Mouse (Mus musculus) embryo, embryonic 11.5 days (tissue): ENCODE results near the gene Dhx34.

Experiments used
- DNase-seq: peaks from one replicate; pipeline ENCODE4 v3.0.0-alpha.2; 2012; ENCODE audit warnings: low read depth, low spot score

The Dhx34 gene

GRCm38 (mm10) chr7:16210862-16211365 is 10.9 kb downstream of the Dhx34 start:
- DNase-seq, result no peak

DNA sequence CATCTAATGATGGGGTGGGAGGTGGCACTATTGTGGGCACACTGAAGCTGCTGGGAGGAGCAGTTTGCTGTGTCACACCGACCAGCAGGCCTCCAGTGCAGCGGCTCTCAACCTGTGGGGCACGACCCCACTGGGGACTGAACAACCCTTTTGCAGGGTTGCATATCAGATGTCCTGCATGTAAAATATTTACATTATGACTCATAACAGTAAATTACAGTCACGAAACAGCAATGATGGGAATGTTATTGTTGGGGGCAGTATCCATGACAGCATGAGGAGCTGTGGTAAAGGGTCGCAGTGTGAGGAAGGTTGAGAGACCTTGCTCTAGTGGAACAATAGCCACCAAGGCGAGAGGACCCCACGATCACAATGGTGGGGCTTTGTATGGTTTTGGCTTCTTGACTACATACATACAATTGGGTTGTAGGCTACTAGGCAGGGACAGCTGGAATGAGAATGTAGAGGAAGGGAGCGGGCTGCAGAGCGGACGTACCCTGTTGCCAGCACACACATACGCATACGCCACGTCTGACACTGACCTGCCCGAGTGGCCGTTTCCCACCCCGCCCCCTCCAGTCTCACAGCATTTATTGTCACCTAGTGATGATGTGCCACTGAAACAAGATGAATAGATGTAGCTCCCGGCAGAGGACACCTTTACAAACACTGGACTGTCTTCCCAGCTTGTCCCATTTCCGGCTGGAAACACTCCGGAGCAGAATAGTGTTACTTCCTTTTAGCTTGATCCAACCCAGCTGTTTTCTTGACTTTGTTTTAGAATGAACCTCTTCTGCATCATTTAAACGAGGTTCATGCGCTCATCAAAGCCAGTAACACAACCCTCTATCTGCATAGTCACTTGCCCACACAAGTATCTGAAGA is 12.8 kb downstream of the Dhx34 start:
- DNase-seq, result no peak

DNA sequence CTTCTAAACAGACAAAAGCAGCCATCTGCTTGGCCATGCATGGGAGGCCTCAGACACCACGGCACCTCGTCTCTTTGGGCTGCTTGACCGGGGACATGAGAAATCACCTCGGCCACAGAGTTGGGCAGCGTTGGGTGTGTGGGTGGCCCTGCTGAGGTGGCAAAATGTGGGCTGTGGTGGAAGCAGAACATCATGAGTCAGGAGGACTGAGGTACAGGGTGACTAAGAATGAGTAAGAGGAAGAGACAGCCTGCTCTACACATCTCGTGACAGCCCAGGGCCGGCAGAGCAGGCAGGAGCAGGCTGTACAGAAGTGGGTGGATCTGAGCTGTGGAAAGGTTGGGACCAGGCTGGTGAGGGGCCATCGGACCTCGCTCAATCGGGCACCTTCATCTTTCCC is 14.3 kb downstream of the Dhx34 start:
- DNase-seq, result no peak

DNA sequence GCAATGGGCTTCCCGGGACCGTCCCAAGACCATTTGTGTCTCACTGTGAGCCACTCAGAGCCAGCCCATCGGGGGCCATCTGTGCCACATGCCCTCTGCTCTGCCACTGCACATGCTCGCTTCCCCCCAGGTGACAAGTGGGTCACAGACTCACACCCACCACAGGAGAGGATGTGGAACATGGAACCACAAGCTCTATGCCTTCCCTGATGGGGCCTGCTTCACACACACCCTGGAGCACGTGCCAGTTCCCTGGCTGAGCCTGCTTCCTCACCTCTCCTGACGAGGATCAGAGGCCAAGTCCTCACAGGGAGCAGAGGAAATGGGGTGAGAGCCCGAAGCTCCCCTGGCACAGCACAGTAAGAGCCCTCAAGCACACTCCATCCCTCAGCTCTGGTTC is 14.8 kb downstream of the Dhx34 start:
- no peak for DNase-seq

DNA sequence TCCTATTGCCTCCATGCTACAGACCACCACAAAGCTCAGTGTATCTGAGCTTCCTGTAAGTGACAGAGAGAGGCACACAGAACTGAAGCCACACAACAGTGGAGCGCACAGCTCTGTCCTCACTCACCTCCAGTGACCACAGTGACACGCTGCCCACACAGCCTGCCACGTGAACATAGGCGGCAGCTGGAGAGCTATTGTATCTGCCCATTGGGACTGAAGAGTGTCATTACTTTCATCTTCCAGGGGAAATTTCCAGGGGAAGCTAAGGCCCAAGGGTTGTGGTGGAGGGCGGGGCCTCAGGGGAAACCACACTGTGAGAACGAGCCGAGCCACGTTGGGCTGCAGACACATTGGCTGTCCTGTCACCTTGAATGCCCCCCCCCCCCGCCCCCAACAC is 17.0 kb downstream of the Dhx34 start:
- no peak for DNase-seq

DNA sequence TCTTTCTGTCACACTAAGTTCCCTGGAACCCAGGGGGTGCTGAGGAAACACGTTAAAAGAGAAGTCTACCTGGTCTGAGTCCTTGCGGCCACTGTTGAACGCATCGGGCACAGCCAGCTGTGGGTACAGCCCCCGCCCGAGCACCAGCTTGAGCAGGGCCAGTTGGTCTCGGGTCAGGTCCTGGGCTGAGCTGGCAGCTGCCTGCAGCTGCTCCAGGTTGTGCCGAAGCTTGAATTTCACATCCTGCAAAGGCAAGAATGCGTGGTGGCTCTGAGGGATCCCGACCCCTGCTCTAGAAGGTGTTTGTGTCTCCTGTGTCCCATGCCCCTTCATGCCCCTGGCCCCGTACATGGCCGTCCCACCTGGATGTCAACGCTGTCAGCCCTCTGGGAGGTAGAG is 18.3 kb downstream of the Dhx34 start:
- no peak for DNase-seq

- no peak for DNase-seq
Measured at GRCm38 (mm10) chr7:16202756-16203504, 18.9 kb downstream of the Dhx34 start.

DNA sequence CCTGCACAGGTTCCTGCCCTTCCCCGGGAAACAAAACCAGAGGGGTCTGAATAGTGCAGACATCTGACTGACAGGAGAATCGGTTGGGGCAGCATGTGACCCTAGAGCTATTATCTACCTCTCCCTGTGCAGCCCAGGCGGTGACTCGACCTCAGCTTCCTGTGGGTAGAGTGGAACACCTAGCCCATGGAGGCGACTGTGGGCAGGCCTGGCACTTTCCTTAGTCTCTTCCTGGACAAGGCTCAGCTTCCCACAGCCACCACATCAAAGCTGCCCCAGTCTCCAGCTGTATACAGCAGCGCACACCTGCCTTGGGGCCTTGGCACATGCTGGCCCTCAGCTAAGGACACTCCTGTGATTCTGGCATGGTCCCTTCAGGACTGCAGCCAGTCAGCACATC is 20.7 kb downstream of the Dhx34 start:
- no peak for DNase-seq

DNA sequence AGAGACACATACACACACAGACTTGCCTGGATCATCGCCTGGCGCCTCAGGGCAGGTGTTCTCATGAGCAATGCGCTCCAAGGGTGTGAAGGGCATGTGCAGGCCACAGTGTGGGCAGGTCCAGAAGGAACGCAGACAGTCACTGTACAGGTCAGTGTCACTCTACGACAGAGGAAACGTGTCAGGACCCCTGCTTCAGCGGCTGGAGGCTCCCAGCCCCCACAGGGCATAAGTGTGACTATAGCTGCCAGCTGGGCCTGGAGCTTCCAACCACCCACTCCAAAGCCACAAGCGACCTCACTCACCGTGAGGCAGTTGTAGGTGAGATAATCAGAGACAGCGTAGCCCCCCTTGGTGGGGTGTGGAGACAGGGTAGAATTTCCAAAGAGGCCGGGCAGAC is 23.3 kb downstream of the Dhx34 start:
- DNase-seq, result no peak

GRCm38 (mm10) chr7:16197166-16197565 is 24.7 kb downstream of the Dhx34 start:
- DNase-seq, result no peak

GRCm38 (mm10) chr7:16196616-16197015 is 25.2 kb downstream of the Dhx34 start:
- no peak for DNase-seq

DNA sequence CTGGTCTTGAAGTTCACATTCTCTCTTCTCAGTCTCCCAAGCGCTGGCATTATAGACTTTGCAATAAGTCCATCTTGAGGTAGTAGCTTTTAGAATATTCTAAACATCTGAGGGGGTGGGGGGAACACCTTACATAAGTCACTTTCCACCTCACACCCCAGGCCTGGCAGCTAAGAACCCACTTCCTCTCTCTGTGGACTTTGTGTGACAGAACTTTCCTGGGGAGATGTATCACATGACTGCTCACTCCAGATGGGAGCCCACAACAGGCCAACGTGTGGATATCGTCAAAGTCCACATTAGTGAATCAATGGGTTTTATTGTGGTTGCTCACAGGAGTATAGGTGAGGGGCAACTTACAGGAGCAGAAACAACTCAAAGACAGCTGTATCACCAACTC is 28.1 kb downstream of the Dhx34 start:
- no peak for DNase-seq

DNA sequence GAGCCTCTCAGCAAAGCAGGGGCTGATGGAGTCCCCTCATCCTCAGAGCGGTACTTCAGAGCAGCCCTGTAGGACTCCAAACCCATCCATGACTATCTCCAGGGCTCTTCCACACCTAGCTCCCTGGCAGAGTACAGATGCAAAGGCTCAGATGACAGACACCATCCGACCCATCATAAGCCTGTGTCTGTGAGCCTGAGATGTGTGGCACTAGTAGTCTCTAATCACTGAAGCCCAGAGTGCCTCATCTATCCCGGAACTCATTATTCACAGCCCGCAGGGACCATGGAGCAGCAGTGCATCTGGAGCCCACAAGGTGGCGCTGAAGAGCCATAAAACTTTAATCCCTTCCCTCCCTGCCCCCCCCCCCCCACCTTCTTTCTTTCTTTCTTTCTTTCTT is 29.5 kb downstream of the Dhx34 start:
- no peak for DNase-seq

DNA sequence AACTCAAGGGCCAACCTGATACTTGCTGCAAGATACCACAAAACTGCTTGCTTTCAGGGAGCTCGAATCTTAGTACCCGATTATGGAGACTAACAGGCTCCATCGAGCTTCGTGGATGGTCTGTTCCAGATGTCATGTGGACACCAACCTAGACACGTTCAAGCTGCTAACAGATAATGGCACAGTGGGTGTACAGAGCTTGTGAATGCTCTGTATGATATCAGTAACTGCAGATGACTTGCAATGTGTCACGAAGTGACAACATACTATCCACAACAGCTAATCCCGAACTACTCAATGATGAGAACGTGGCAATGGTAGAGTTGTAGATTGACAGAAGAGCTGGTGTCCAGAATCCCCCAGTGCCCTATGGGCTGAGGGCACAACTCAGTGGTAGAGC is 34.3 kb downstream of the Dhx34 start:
- DNase-seq, result no peak

- DNase-seq, result no peak
Measured at GRCm38 (mm10) chr7:16183663-16184062, 38.2 kb downstream of the Dhx34 start.

DNA sequence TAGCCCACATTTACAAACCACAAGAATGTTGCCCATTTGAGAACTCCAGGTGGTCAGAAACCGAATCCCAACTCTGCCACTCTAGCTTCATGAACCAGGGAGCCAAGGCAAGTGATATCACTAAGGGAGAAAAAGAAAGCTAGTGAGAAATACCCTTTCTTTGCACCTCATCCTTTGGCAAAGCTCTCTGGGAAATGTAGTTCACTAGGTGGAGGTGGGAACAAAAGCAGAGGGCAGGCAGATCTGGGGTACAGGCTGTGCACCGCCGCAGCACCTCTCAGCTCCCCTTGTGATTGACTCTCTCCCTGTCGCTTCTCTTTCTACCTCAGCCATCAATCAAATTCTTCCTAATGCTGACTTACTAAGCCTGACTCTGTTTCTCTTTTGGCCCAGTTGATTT is 43.7 kb downstream of the Dhx34 start:
- DNase-seq, result no peak

DNA sequence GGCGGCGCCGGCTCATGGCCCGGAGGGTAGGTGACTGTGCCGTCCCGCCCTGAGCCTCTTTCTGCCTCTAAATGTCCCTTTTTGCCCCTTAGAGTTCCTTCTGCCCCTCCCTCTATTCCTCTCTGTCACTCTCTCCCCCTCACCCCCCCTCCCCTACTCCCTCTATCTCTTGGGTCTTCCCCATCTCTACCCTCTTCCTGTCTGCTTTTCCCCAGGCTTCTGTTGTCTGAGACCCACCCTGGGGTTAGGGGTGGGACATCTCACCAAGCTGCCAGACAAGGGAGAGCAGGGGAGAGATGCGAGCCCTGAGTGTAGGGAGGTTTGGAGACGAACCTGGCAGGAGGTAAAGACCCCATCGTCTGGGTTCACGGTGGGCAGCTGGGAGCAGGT is 46.3 kb downstream of the Dhx34 start:
- DNase-seq, result no peak

- DNase-seq, result peak; percentile 64
Measured at GRCm38 (mm10) chr7:16174597-16175541, 47.0 kb downstream of the Dhx34 start, which contains the start of gene Meis3. Gene Meis3, plus strand, starts transcription at chr7:16175090.

- no peak for DNase-seq
Measured at GRCm38 (mm10) chr7:16173146-16173545, 48.7 kb downstream of the Dhx34 start.

- no peak for DNase-seq
Measured at GRCm38 (mm10) chr7:16172586-16173140, 49.2 kb downstream of the Dhx34 start.

- no peak for DNase-seq
Measured at GRCm38 (mm10) chr7:16172141-16172581, 49.7 kb downstream of the Dhx34 start.
